Mouse (Mus musculus): ENCODE data around the gene Trabd2b. TPM values are rescaled to one million over a fixed set of nuclear protein-coding genes. Genes with fewer than 3 reads are reported as not detected.

Gene Trabd2b
- polyA plus RNA-seq (2016; fragmentation: Nextera tagmentation; extraction: Ambion mirVana) = 1.2 and 1.5 TPM in 2 replicates

DNA sequence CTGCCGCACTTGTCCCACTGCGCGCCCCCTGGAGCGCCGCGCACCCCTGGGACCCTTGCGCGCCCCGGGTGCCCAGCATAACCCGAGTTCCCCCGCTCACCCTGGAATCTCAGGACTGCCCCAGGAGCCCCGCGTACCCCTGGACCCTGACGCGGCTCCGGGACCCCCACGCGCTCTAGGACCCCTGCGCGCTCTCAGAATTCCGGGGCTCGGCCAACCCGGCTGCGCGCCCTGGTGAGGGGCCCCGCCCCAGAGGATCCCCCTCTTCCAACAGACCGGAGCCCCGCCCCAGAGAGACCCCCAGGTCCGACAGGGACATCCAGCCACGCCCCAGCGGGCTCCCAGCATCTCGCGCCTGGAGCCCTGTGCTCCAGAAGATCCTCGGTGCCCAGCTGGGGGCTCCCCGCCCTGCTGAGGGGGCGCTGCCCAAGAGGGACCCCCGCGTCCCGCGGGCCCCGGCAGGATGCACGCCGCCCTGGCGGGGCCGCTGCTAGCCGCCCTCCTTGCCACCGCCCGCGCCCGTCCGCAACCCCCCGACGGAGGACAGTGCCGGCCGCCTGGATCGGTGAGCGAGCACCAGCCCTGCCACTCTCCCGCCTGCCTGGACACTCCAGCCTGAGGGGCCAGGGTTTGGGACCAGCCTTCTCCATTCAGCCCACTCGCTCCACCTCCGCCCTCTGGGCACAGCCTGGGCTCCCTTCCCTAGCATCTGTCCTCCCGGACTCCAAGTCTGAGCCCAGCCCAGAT lies at the start of gene Trabd2b:
Gene Trabd2b (plus strand): TSS at position 370 of the 747 bp plus-strand sequence.
- Histone ChIP-seq H3K27ac (peak within 1 kb of the TSS; percentile 93), H3K36me3 (no peaks in the 10 kb centered on the region), H3K4me3 (peak within 1 kb of the TSS; percentile 77), H3K4me1 (replicated peaks) (peaks cover 42% of the 10 kb centered on the region), H3K9me3 (no peaks in the 10 kb centered on the region), H3K27me3 (ENCODE audit: insufficient read depth, poor library complexity, severe bottlenecking) (peaks cover 61% of the 10 kb centered on the region)
- under 1% methylated on average over 61 of the region's 61 CpGs for WGBS
- DNase-seq (ENCODE audit: low spot score) = peak; percentile 60

DNA sequence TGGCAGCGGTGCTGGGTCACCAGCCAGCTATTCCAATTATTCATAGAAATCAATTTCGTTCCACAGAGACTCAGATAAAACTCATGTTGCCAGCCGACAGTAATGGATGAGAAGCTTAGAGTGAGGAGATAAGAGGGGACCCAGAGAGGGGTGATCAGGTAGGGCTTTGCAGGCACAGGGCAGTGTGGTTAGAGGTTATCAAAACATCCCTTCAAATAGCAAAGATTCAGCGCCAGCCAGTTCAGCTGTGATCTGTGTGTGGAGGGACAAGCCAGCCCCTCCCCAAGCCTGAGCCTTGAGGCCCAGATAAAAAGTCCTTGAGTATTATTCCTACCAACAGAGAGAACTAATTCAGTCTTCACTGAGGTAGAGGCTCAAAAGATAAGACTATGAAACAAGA lies 49.1 kb upstream of the Trabd2b start:
- peaks cover 5% of the 10 kb centered on the region; the same call in 1 of the 2 replicates for H3K27me3 ChIP-seq (ENCODE audit: insufficient read depth, poor library complexity, severe bottlenecking)
- H3K4me1 ChIP-seq (replicated peaks) = no peaks in the 10 kb centered on the region
- no peak for DNase-seq (ENCODE audit: low spot score)
- no peaks in the 10 kb centered on the region for H3K9me3 ChIP-seq
- no peak overlapping the region for H3K4me3 ChIP-seq
- WGBS = 64% methylated on average over 4 of the region's 4 CpGs
- H3K36me3 ChIP-seq = no peaks in the 10 kb centered on the region
- no peak overlapping the region for H3K27ac ChIP-seq

DNA sequence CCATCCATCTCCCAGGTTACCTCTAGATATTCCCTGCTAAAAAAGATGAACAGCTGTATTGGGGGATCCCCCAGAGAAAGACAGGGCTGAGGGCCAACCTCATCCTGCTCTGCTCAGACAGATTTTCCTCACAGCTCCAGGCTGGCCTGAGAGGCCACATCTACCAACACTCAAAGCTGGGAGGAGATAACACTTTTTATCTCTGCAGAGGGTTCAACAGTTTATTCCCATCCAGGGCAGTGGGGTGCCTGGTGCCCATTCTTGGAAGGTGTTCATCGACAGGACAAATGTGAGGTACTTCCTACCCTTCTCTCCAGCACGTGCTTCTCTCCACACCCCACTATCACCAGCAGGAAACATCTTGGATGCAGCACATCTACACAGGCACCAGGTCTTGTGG lies 47.6 kb upstream of the Trabd2b start:
- no peak overlapping the region for H3K27ac ChIP-seq
- no peak for DNase-seq (ENCODE audit: low spot score)
- H3K36me3 ChIP-seq = no peaks in the 10 kb centered on the region
- H3K9me3 ChIP-seq = no peaks in the 10 kb centered on the region
- no peak overlapping the region for H3K4me3 ChIP-seq
- H3K4me1 ChIP-seq (replicated peaks) = no peaks in the 10 kb centered on the region
- no peaks in the 10 kb centered on the region for H3K27me3 ChIP-seq (ENCODE audit: insufficient read depth, poor library complexity, severe bottlenecking)
- WGBS = 78% methylated on average over 2 of the region's 2 CpGs

DNA sequence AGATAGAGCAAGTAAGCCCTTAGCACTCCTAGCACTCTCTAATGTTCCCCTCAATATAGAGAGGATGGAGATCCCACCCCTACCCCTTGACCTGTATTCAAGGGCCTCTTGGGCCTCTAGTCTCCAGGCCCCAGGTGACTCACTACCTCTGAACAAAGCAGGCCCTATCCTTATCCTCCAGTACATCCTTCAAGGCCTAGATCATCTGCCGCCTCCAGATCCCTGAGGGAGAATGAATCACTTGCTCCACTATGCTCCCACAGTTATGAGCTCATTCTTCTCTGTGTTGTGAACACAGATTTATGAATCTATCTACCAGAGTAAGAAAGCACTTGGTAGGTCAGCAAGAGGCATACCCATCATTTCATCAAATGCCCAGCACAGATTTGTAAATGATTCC lies 46.7 kb upstream of the Trabd2b start:
- Histone ChIP-seq H3K4me3 (no peak overlapping the region), H3K27me3 (ENCODE audit: insufficient read depth, poor library complexity, severe bottlenecking) (no peaks in the 10 kb centered on the region), H3K9me3 (no peaks in the 10 kb centered on the region), H3K4me1 (replicated peaks) (no peaks in the 10 kb centered on the region), H3K27ac (no peak overlapping the region), H3K36me3 (no peaks in the 10 kb centered on the region)
- no peak for DNase-seq (ENCODE audit: low spot score)
- 92% methylated on average over 1 of the region's 1 CpGs for WGBS

DNA sequence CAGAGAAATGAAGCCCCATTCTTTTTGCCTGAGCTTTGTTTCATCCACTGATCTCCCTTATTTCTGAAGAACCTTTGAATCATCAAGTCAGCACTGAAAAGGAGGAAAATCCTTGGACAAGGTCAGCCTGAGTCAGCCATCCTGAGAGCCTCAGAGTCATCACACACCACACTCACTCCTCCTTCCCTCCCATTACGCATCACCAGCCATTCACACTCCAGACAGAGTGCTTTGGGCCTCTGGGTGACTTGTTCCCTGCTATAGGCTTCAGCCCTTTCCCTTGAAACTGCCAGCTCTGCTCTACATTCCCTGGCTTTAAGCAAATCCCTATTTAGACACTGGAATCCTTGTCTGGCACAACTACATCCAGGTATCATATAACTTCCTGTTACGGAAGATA lies 45.2 kb upstream of the Trabd2b start:
- no peaks in the 10 kb centered on the region for H3K9me3 ChIP-seq
- no peak for DNase-seq (ENCODE audit: low spot score)
- H3K27ac ChIP-seq = no peak overlapping the region
- H3K4me1 ChIP-seq (replicated peaks) = no peaks in the 10 kb centered on the region
- no peak overlapping the region for H3K4me3 ChIP-seq
- no peaks in the 10 kb centered on the region for H3K36me3 ChIP-seq
- H3K27me3 ChIP-seq (ENCODE audit: insufficient read depth, poor library complexity, severe bottlenecking) = no peaks in the 10 kb centered on the region
- 85% methylated on average over 2 of the region's 2 CpGs for WGBS

DNA sequence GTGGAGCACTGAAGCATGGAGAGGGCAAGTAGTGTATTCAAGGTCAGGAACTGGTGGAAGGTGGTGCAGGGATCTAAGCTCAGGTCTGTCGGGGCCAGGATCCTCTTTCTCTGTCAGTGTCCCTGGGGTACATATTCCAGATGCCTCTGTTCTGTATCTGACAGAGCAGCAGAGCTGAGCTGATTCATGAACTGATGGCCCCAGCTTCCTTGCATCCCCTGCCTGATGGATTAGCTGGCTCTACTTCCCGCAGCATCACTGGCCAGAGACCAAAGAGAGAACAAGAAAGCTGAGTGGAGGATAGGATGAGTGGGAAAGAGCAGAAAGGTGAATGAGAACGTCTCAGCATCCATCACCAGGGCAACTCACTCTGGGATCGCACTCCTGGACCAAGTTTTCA lies 41.5 kb upstream of the Trabd2b start:
- 76% methylated on average over 4 of the region's 4 CpGs for WGBS
- Histone ChIP-seq H3K9me3 (no peaks in the 10 kb centered on the region), H3K27ac (no peak overlapping the region), H3K36me3 (no peaks in the 10 kb centered on the region), H3K4me3 (no peak overlapping the region), H3K4me1 (replicated peaks) (peaks cover 12% of the 10 kb centered on the region; the same call in 1 of the 2 replicates), H3K27me3 (ENCODE audit: insufficient read depth, poor library complexity, severe bottlenecking) (0 out of 2 replicates have a peak, but pooled peaks cover 7% of the 10 kb centered on the region)
- DNase-seq (ENCODE audit: low spot score) = no peak

DNA sequence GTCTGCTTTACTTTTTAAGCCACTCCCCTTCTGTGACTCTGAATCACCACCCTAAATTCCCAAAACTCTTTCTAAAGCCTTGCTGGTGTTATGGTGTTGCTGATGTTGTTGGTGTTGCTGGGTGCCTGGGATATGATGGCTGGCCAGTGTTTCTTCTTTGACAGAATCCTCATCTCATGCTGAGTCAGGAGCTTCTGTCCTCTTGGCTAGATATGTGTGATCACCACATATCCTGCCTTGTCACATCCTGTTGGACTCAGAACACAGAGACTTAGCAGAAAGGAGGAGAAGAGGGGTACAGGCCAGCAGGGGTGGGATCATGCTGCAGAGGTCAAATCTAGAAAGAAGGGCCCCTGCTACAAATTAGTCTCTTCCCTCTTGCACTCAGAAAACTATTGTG lies 40.9 kb upstream of the Trabd2b start:
- Histone ChIP-seq H3K4me1 (replicated peaks) (peaks cover 12% of the 10 kb centered on the region; the same call in 1 of the 2 replicates), H3K36me3 (no peaks in the 10 kb centered on the region), H3K27me3 (ENCODE audit: insufficient read depth, poor library complexity, severe bottlenecking) (0 out of 2 replicates have a peak, but pooled peaks cover 7% of the 10 kb centered on the region), H3K9me3 (no peaks in the 10 kb centered on the region), H3K4me3 (no peak overlapping the region), H3K27ac (no peak overlapping the region)
- no peak for DNase-seq (ENCODE audit: low spot score)

DNA sequence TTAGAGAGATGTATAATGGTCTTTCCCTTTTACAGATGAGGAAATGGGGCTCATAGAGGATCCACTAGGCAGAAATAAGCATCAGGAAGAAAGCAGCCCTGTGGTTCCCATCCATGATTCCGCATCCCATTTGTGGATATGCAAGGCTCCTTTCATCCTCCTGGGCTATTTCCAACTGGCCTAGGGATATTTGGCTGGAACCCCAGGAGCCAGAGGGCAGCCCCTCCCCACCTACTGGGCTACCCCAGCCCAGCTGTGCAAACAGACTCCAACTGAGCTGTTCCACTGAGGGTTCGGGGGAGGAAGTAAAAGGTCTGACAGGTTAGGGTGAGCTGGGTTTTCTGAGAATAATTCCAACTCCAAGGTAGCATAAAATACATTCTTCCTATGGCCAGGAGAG lies 39.5 kb upstream of the Trabd2b start:
- H3K4me1 ChIP-seq (replicated peaks) = peaks cover 12% of the 10 kb centered on the region; the same call in 1 of the 2 replicates
- no peak for DNase-seq (ENCODE audit: low spot score)
- no peak overlapping the region for H3K4me3 ChIP-seq
- no peaks in the 10 kb centered on the region for H3K36me3 ChIP-seq
- H3K27me3 ChIP-seq (ENCODE audit: insufficient read depth, poor library complexity, severe bottlenecking) = 0 out of 2 replicates have a peak, but pooled peaks cover 7% of the 10 kb centered on the region
- whole genome bisulfite sequencing = 50% methylated on average over 2 of the region's 2 CpGs
- H3K27ac ChIP-seq = no peak overlapping the region
- H3K9me3 ChIP-seq = no peaks in the 10 kb centered on the region

DNA sequence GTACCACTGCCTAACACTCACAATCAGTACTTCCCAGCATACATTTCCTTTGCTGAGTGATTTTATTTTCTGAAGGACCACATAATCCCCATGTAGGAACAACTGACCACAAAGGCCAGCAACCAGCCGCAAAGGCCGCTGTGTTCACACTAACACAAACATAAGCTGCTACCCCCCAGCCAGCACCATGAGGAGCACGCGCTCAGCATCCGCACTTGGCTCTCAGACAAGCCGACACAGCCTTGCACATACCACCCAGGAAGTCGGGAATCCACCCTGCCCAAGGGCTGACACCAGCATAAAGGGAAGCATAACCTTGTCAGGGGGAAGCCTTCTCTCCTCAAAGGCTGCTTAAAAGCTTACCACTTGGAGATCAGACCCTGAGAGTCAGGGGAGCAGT lies 38.7 kb upstream of the Trabd2b start:
- no peak overlapping the region for H3K27ac ChIP-seq
- WGBS = 52% methylated on average over 7 of the region's 7 CpGs
- H3K4me1 ChIP-seq (replicated peaks) = peaks cover 12% of the 10 kb centered on the region; the same call in 1 of the 2 replicates
- 0 out of 2 replicates have a peak, but pooled peaks cover 7% of the 10 kb centered on the region for H3K27me3 ChIP-seq (ENCODE audit: insufficient read depth, poor library complexity, severe bottlenecking)
- no peaks in the 10 kb centered on the region for H3K36me3 ChIP-seq
- no peaks in the 10 kb centered on the region for H3K9me3 ChIP-seq
- H3K4me3 ChIP-seq = no peak overlapping the region
- no peak for DNase-seq (ENCODE audit: low spot score)

DNA sequence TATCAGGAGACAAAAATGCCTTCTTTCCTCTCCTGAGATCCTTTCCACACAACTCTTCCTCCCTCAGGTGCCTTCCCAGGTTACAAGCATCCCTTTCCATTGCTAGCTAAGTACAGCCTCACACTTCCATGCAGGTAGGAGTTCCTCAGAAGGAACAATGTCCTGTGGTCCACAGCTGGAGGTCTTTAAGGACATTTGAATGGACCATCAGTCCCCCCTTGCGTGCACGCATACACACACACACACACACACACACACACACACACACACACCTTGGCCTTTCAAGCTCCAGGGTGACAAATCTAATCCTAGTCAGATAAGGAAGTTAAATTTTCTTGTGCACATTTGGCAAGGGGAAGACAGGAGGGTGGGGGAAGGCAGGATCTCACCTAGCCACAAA lies 36.9 kb upstream of the Trabd2b start:
- H3K27ac ChIP-seq = no peak overlapping the region
- peaks cover 12% of the 10 kb centered on the region; the same call in 1 of the 2 replicates for H3K4me1 ChIP-seq (replicated peaks)

DNA sequence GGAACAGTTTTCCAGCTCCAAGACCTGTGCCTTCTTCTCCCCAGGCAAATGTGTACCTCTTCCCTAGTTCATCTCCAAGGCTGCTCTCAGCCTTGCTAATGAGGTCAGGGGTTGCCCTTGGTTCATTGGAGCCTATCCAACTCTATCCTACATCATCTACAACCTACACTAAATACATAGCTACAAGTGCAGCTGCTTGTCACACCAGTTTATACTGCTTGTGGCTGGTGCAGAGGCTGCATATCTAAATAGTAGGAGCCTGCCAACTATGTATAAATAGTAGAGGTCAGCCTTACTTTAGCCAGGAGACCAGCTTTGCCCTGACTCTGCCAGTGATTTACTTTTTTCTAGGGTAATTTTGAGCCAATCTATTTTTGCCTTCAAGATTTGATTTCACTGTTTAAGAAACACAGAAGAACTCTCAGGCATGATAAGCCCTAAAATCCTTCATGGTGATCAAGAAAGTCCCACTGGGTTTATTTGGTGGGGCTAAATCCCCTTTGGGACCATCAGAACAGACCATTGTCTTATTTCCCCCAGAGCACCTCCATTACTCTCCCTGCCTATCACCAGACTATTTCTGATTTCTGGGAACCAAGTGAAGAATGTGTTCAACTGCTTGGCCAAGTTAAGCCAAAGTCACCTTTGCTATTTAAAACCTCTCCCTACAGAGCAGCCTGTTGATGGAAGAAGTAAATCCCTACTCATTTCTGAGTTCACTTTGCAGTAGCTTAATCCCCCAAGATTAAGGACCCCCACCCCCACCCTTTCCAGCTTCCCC lies 35.4 kb upstream of the Trabd2b start:
- DNase-seq (ENCODE audit: low spot score) = no peak
- H3K27ac ChIP-seq = no peak overlapping the region
- 0 out of 2 replicates have a peak, but pooled peaks cover 7% of the 10 kb centered on the region for H3K27me3 ChIP-seq (ENCODE audit: insufficient read depth, poor library complexity, severe bottlenecking)
- no peaks in the 10 kb centered on the region for H3K36me3 ChIP-seq
- peaks cover 12% of the 10 kb centered on the region; the same call in 1 of the 2 replicates for H3K4me1 ChIP-seq (replicated peaks)
- H3K4me3 ChIP-seq = no peak overlapping the region
- no peaks in the 10 kb centered on the region for H3K9me3 ChIP-seq

More for the DNA sequence above, 36.9 kb upstream of the Trabd2b start:
- H3K4me3 ChIP-seq = no peak overlapping the region
- DNase-seq (ENCODE audit: low spot score) = no peak
- 0 out of 2 replicates have a peak, but pooled peaks cover 7% of the 10 kb centered on the region for H3K27me3 ChIP-seq (ENCODE audit: insufficient read depth, poor library complexity, severe bottlenecking)
- 84% methylated on average over 2 of the region's 2 CpGs for WGBS
- no peaks in the 10 kb centered on the region for H3K9me3 ChIP-seq
- H3K36me3 ChIP-seq = no peaks in the 10 kb centered on the region

DNA sequence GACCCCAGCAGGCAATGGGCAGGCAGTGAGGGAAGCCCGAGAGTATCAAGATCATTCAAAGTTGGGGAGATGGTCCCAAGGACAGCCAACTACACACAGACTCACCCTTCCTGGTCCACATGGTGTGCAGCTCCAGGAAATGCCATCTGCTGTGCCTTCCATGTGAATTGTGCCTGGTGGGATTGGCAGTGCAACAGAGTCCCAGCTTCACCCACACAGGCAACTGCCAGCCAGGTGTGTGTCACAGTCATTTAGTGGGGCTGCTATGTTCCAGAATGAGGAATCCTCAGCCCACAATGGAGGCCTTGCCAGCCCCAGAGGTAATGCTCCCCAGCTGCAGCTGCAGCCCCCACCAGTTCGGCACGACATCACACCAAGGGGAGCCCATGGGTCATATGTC lies 33.8 kb upstream of the Trabd2b start:
- Histone ChIP-seq H3K9me3 (no peaks in the 10 kb centered on the region), H3K4me1 (replicated peaks) (peaks cover 4% of the 10 kb centered on the region; the same call in 1 of the 2 replicates), H3K4me3 (no peak overlapping the region), H3K27ac (no peak overlapping the region), H3K36me3 (no peaks in the 10 kb centered on the region), H3K27me3 (ENCODE audit: insufficient read depth, poor library complexity, severe bottlenecking) (0 out of 2 replicates have a peak, but pooled peaks cover 4% of the 10 kb centered on the region)
- WGBS = 84% methylated on average over 3 of the region's 3 CpGs
- DNase-seq (ENCODE audit: low spot score) = no peak

DNA sequence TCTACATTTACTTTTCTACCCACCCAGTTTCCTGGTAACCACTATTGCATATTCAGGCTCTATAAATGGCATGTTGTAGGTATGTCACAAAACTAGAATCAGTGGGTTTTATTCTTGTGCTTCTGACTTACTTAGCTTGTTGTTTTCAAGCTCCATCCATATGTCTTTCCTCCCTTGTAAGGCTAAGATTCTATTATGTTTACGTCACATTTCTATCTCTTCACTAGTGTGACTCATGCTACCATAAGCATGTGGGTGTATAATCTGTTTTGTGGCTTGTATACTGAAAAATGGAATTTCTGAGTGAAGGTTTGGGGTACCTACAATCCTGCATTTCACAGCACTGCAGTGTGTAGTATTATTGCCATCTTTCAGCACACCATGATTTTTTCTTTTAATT lies 32.2 kb upstream of the Trabd2b start:
- 88% methylated on average over 1 of the region's 1 CpGs for WGBS
- no peaks in the 10 kb centered on the region for H3K27me3 ChIP-seq (ENCODE audit: insufficient read depth, poor library complexity, severe bottlenecking)
- no peak overlapping the region for H3K4me3 ChIP-seq
- H3K9me3 ChIP-seq = no peaks in the 10 kb centered on the region
- H3K36me3 ChIP-seq = no peaks in the 10 kb centered on the region
- H3K4me1 ChIP-seq (replicated peaks) = no peaks in the 10 kb centered on the region
- H3K27ac ChIP-seq = no peak overlapping the region
- DNase-seq (ENCODE audit: low spot score) = no peak
